18 mouse cellular contexts compared by ENCODE assay signal in the genomic region with DNA sequence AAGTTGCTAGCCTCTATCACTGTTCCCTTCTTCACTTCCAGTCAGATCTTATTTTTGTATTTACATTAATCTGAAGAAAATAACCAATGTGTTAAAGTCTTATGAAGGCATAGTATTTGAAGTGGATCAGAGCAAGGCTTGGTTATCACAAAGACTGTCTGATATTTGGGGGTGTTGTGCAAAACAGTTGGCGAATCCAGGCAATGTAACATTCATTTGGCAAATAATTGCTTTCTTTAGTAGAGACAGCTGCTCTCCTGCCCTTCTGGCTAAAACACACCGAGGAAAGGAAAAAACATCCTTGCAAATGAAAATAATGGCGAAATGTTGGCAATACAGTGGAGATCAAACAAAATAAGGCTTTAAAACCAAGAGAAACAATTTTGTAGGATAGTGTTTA.
DNase-seq lines count a peak whose midpoint lies in the region; ATAC-seq and TF ChIP-seq lines count a peak whose summit lies in the region.
"Had no signal": no experiment of that assay in that cellular context is flagged by ENCODE, and none has a peak within 500 bp of the region (broad histone marks: within the 10 kb centered on the region; RNA-seq: fewer than 3 reads in every experiment).

No protein-coding gene starts in this region.

- H3K27ac ChIP-seq in forebrain, postnatal 0 days (ENCODE audit: low read depth, low read length), result no peak overlapping the region
- no peak overlapping the region for H3K27ac ChIP-seq in forebrain, embryonic 13.5 days
- H3K27ac ChIP-seq in midbrain, embryonic 14.5 days (replicated peaks; ENCODE audit: low read depth, low read length), result no peak overlapping the region
- no peak overlapping the region for H3K27ac ChIP-seq in midbrain, embryonic 10.5 days (replicated peaks)
- H3K27ac ChIP-seq in intestine, postnatal 0 days (ENCODE audit: low read depth, low read length), result no peak overlapping the region
- H3K27ac ChIP-seq: embryonic facial prominence, embryonic 12.5 days; forebrain, embryonic 12.5 days; heart, adult 2 months; heart, embryonic 15.5 days; hindbrain, embryonic 14.5 days had no signal

- H3K4me2 ChIP-seq in forebrain, postnatal 0 days (ENCODE audit: low read depth), result no peak overlapping the region
- H3K4me2 ChIP-seq in forebrain, embryonic 13.5 days, result no peak overlapping the region
- no peak overlapping the region for H3K4me2 ChIP-seq in midbrain, embryonic 14.5 days (ENCODE audit: low read length)
- H3K4me2 ChIP-seq in intestine, postnatal 0 days (replicated peaks; ENCODE audit: low read depth), result no peak overlapping the region
- H3K4me2 ChIP-seq: embryonic facial prominence, embryonic 12.5 days; forebrain, embryonic 12.5 days; heart, embryonic 11.5 days; heart, embryonic 15.5 days; hindbrain, embryonic 14.5 days had no signal

- H3K9ac ChIP-seq in forebrain, postnatal 0 days, result no peak overlapping the region
- H3K9ac ChIP-seq in forebrain, embryonic 13.5 days, result no peak overlapping the region
- H3K9ac ChIP-seq in midbrain, embryonic 14.5 days (replicated peaks; ENCODE audit: low read length), result no peak overlapping the region
- H3K9ac ChIP-seq in intestine, postnatal 0 days (ENCODE audit: low read depth, low read length), result no peak overlapping the region
- H3K9ac ChIP-seq: embryonic facial prominence, embryonic 12.5 days; forebrain, embryonic 12.5 days; heart, embryonic 15.5 days; hindbrain, embryonic 14.5 days had no signal

- H3K27me3 ChIP-seq in forebrain, postnatal 0 days (ENCODE audit: insufficient read depth, low read length), result no peaks in the 10 kb centered on the region
- H3K27me3 ChIP-seq in forebrain, embryonic 13.5 days, result no peaks in the 10 kb centered on the region
- no peaks in the 10 kb centered on the region for H3K27me3 ChIP-seq in midbrain, embryonic 14.5 days (ENCODE audit: control insufficient read depth, insufficient read depth, low read length)
- H3K27me3 ChIP-seq in midbrain, embryonic 10.5 days (ENCODE audit: low read depth, poor library complexity, severe bottlenecking), result no peaks in the 10 kb centered on the region
- H3K27me3 ChIP-seq in intestine, postnatal 0 days (replicated peaks; ENCODE audit: control insufficient read depth, insufficient read depth, low read length), result no peaks in the 10 kb centered on the region
- H3K27me3 ChIP-seq: embryonic facial prominence, embryonic 12.5 days; forebrain, embryonic 12.5 days; heart, embryonic 15.5 days had no signal

- H3K4me1 ChIP-seq in forebrain, postnatal 0 days (ENCODE audit: insufficient read depth), result no peaks in the 10 kb centered on the region
- H3K4me1 ChIP-seq in forebrain, embryonic 13.5 days, result no peaks in the 10 kb centered on the region
- no peaks in the 10 kb centered on the region for H3K4me1 ChIP-seq in midbrain, embryonic 14.5 days (ENCODE audit: control insufficient read depth, insufficient read depth, low read length)
- no peaks in the 10 kb centered on the region for H3K4me1 ChIP-seq in midbrain, embryonic 10.5 days
- H3K4me1 ChIP-seq in intestine, postnatal 0 days (replicated peaks; ENCODE audit: control insufficient read depth, insufficient read depth, low read length), result no peaks in the 10 kb centered on the region
- H3K4me1 ChIP-seq: embryonic facial prominence, embryonic 12.5 days; forebrain, embryonic 12.5 days; heart, embryonic 15.5 days had no signal

- peak; percentile 9 for DNase-seq in cerebellum, adult 9-10 months
- DNase-seq in cerebellum, postnatal 4 days (ENCODE audit: low spot score in 2 of 2), result no peak
- DNase-seq in forebrain, postnatal 0 days, result peak; percentile 3
- DNase-seq in midbrain, embryonic 14.5 days, result peak; percentile 2
- no peak for DNase-seq in midbrain, embryonic 10.5 days (ENCODE audit: low spot score)
- DNase-seq: adrenal gland, postnatal 14 days; cerebellum, adult 11 months; gastrocnemius, postnatal 14 days; heart, adult 2 months; heart, postnatal 14 days had no signal

- H3K9me3 ChIP-seq in forebrain, postnatal 0 days (ENCODE audit: low read length), result no peaks in the 10 kb centered on the region
- no peaks in the 10 kb centered on the region for H3K9me3 ChIP-seq in forebrain, embryonic 13.5 days (replicated peaks)
- H3K9me3 ChIP-seq in midbrain, embryonic 14.5 days (ENCODE audit: control insufficient read depth, low read length), result no peaks in the 10 kb centered on the region
- H3K9me3 ChIP-seq in midbrain, embryonic 10.5 days (replicated peaks), result no peaks in the 10 kb centered on the region
- H3K9me3 ChIP-seq in intestine, postnatal 0 days (ENCODE audit: control insufficient read depth), result no peaks in the 10 kb centered on the region
- H3K9me3 ChIP-seq: embryonic facial prominence, embryonic 12.5 days; forebrain, embryonic 12.5 days; heart, embryonic 15.5 days had no signal

- TF ChIP-seq CTCF in forebrain, postnatal 0 days (IDR thresholded peaks at IDR 0.05; ENCODE audit: low read depth), result no peak
- TF ChIP-seq CTCF in intestine, postnatal 0 days (IDR thresholded peaks at IDR 0.05; ENCODE audit: low read depth), result no peak

- no peak for ATAC-seq in forebrain, postnatal 0 days
- no peak for ATAC-seq in forebrain, embryonic 13.5 days
- ATAC-seq in midbrain, embryonic 14.5 days (ENCODE audit: low FRiP score, low TSS enrichment), result no peak
- no peak for ATAC-seq in intestine, postnatal 0 days
- ATAC-seq: intestine, embryonic 16.5 days had no signal

- no peak overlapping the region for H3K4me3 ChIP-seq in forebrain, postnatal 0 days (ENCODE audit: low read depth, low read length)
- H3K4me3 ChIP-seq in forebrain, embryonic 13.5 days, result no peak overlapping the region
- no peak overlapping the region for H3K4me3 ChIP-seq in midbrain, embryonic 14.5 days (replicated peaks; ENCODE audit: low read depth, low read length)
- H3K4me3 ChIP-seq in midbrain, embryonic 10.5 days, result no peak overlapping the region
- H3K4me3 ChIP-seq in intestine, postnatal 0 days (ENCODE audit: low read depth, low read length), result no peak overlapping the region
- H3K4me3 ChIP-seq: embryonic facial prominence, embryonic 12.5 days; forebrain, embryonic 12.5 days; heart, adult 2 months; heart, embryonic 15.5 days had no signal

- no peaks in the 10 kb centered on the region for H3K36me3 ChIP-seq in forebrain, postnatal 0 days (ENCODE audit: insufficient read depth)
- no peaks in the 10 kb centered on the region for H3K36me3 ChIP-seq in forebrain, embryonic 13.5 days (ENCODE audit: poor library complexity, severe bottlenecking)
- no peaks in the 10 kb centered on the region for H3K36me3 ChIP-seq in midbrain, embryonic 14.5 days (ENCODE audit: control insufficient read depth, insufficient read depth, low read length)
- H3K36me3 ChIP-seq in midbrain, embryonic 10.5 days, result no peaks in the 10 kb centered on the region
- no peaks in the 10 kb centered on the region for H3K36me3 ChIP-seq in intestine, postnatal 0 days (ENCODE audit: control insufficient read depth, insufficient read depth)
- H3K36me3 ChIP-seq: embryonic facial prominence, embryonic 12.5 days; forebrain, embryonic 12.5 days; heart, embryonic 15.5 days had no signal

- 52% methylated on average over 3 of the region's 3 CpGs for WGBS in forebrain, postnatal 0 days
- 80% methylated on average over 3 of the region's 3 CpGs for WGBS in forebrain, embryonic 13.5 days
- 79% methylated on average over 3 of the region's 3 CpGs for WGBS in midbrain, embryonic 14.5 days
- WGBS in midbrain, embryonic 10.5 days, result 89% methylated on average over 3 of the region's 3 CpGs
- WGBS in intestine, postnatal 0 days, result 87% methylated on average over 3 of the region's 3 CpGs

Comparison
In these comparisons a context has a peak if more than half of its experiments do, and no peak if none do; other contexts are left out.
1. DNase-seq: peak in cerebellum, adult 9-10 months (single experiment), forebrain, postnatal 0 days (single experiment) and midbrain, embryonic 14.5 days (single experiment); none in cerebellum, postnatal 4 days (0 of 2) and midbrain, embryonic 10.5 days (single experiment).